Mouse (Mus musculus): Measurements from ENCODE around the gene Coq2.

- TF ChIP-seq CTCF (IDR thresholded peaks at IDR 0.05; ENCODE audit: low read depth, low read length): no peak
- TF ChIP-seq GATA1 (IDR thresholded peaks at IDR 0.05; ENCODE audit: borderline replicate concordance, low read length): no peak
- TF ChIP-seq POLR2AphosphoS5 (IDR thresholded peaks at IDR 0.05; ENCODE audit: insufficient replicate concordance, low read depth, low read length): no peak
- TF ChIP-seq GATA2 (IDR thresholded peaks at IDR 0.05; ENCODE audit: borderline replicate concordance, low read depth, low read length): no peak
Measured at GRCm38 (mm10) chr5:100636794-100637544, 38.0 kb downstream of the Coq2 start.
